Mouse (Mus musculus) forebrain, embryonic 11.5 days (tissue): ENCODE data around the gene Leap2. TPM values are rescaled to one million over a fixed set of nuclear protein-coding genes. Genes with fewer than 3 reads are reported as not detected.

Source experiments
- ATAC-seq: fragments of 200-750 bp; cut with Nextera tagmentation; replicated peaks from 2 replicates; pipeline ENCODE4 v1.8.0; 2017; ENCODE audit warnings: moderate TSS enrichment; ENCODE audit not compliant: low FRiP score
- DNase-seq: peaks from one replicate; pipeline ENCODE4 v3.0.0-alpha.2; 2017; ENCODE audit warnings: low spot score
- H3K27ac ChIP-seq: fragments of 300-500 bp; sonication (generic); 2 replicates; pipeline ENCODE4 v1.5.1; 2014; ENCODE audit warnings: low read depth, low read length
- H3K27me3 ChIP-seq: fragments of 300-500 bp; sonication (generic); 2 replicates; pipeline ENCODE4 v1.6.1; 2014; ENCODE audit warnings: mild to moderate bottlenecking, low read length, mixed read lengths; ENCODE audit not compliant: control insufficient read depth, insufficient read depth
- H3K36me3 ChIP-seq: fragments of 300-500 bp; sonication (generic); 2 replicates; pipeline ENCODE4 v1.6.1; 2014; ENCODE audit warnings: mild to moderate bottlenecking, low read length, moderate library complexity, mixed read lengths; ENCODE audit not compliant: control insufficient read depth, insufficient read depth
- H3K4me1 ChIP-seq: fragments of 300-500 bp; sonication (generic); replicated peaks from 2 replicates; pipeline ENCODE4 v1.6.1; 2014; ENCODE audit warnings: low read length, mixed read lengths; ENCODE audit not compliant: control insufficient read depth, insufficient read depth
- H3K4me2 ChIP-seq: fragments of 300-500 bp; sonication (generic); 2 replicates; pipeline ENCODE4 v1.6.1; 2014; ENCODE audit warnings: low read depth, mild to moderate bottlenecking, low read length, moderate library complexity, mixed read lengths; ENCODE audit not compliant: severe bottlenecking
- H3K4me3 ChIP-seq: fragments of 300-500 bp; sonication (generic); 2 replicates; pipeline ENCODE4 v1.5.1; 2014; ENCODE audit warnings: low read depth, low read length
- H3K9ac ChIP-seq: fragments of 300-500 bp; sonication (generic); 2 replicates; pipeline ENCODE4 v1.6.1; 2014; ENCODE audit warnings: low read length
- H3K9me3 ChIP-seq: fragments of 300-500 bp; sonication (generic); 2 replicates; pipeline ENCODE4 v1.6.1; 2016; ENCODE audit warnings: low read length, mixed read lengths; ENCODE audit not compliant: control insufficient read depth
- WGBS: fragments of 180-500 bp; shearing (Covaris S2); extraction: QIAGEN DNeasy Blood & Tissue Kit; methylation state at CpG from one replicate; pipeline ENCODE4 v1.1.7; 2014; 5-methylcytosine and 5-hydroxymethylcytosine counted together
- polyA plus RNA-seq: library from polyadenylated mRNA; unstranded; fragments of >200 nt; fragmentation: Nextera tagmentation; extraction: Ambion mirVana; gene quantifications from 2 replicates; pipeline ENCODE4 v1.2.1, GENCODE M21; 2014

Gene Leap2
- polyA plus RNA-seq, 1 experiment from 2014 or later = not detected

- Histone ChIP-seq H3K36me3 (no peaks in the 10 kb centered on the region), H3K4me1 (no peaks in the 10 kb centered on the region), H3K4me2 (no peak overlapping the region), H3K4me3 (no peak overlapping the region), H3K9ac (no peak overlapping the region), H3K9me3 (no peaks in the 10 kb centered on the region), H3K27me3 (no peaks in the 10 kb centered on the region), H3K27ac (no peak overlapping the region)
- DNase-seq (no peak), ATAC-seq (no peak)
- WGBS = 88% methylated on average over 1 of the region's 1 CpGs
Measured at GRCm38 (mm10) chr11:53448529-53448928, 25.6 kb upstream of the Leap2 start.

GRCm38 (mm10) chr11:53447996-53448395, 25.0 kb upstream of the Leap2 start:
- DNase-seq (no peak), ATAC-seq (no peak)
- Histone ChIP-seq H3K27ac (no peak overlapping the region), H3K27me3 (no peaks in the 10 kb centered on the region), H3K9me3 (no peaks in the 10 kb centered on the region), H3K4me3 (no peak overlapping the region), H3K4me1 (no peaks in the 10 kb centered on the region), H3K9ac (no peak overlapping the region), H3K36me3 (no peaks in the 10 kb centered on the region), H3K4me2 (no peak overlapping the region)
- 89% methylated on average over 8 of the region's 8 CpGs for WGBS

- Histone ChIP-seq H3K36me3 (no peaks in the 10 kb centered on the region), H3K27me3 (no peaks in the 10 kb centered on the region), H3K4me2 (no peak overlapping the region), H3K9me3 (no peaks in the 10 kb centered on the region), H3K9ac (no peak overlapping the region), H3K4me1 (no peaks in the 10 kb centered on the region), H3K4me3 (no peak overlapping the region), H3K27ac (no peak overlapping the region)
- 87% methylated on average over 13 of the region's 13 CpGs for WGBS
- DNase-seq (no peak), ATAC-seq (no peak)
Measured at GRCm38 (mm10) chr11:53446183-53446582, 23.2 kb upstream of the Leap2 start.

GRCm38 (mm10) chr11:53445562-53445961, 22.6 kb upstream of the Leap2 start:
- H3K27ac ChIP-seq = no peak overlapping the region
- H3K27me3 ChIP-seq = no peaks in the 10 kb centered on the region
- no peak for ATAC-seq
- DNase-seq = no peak
- H3K4me3 ChIP-seq = no peak overlapping the region
- no peak overlapping the region for H3K9ac ChIP-seq
- no peaks in the 10 kb centered on the region for H3K36me3 ChIP-seq
- no peak overlapping the region for H3K4me2 ChIP-seq
- no peaks in the 10 kb centered on the region for H3K9me3 ChIP-seq
- WGBS = 62% methylated on average over 13 of the region's 13 CpGs
- H3K4me1 ChIP-seq = no peaks in the 10 kb centered on the region

- no peak for ATAC-seq
- WGBS = 41% methylated on average over 6 of the region's 6 CpGs
- Histone ChIP-seq H3K27me3 (no peaks in the 10 kb centered on the region), H3K4me1 (no peaks in the 10 kb centered on the region), H3K4me2 (no peak overlapping the region), H3K36me3 (no peaks in the 10 kb centered on the region), H3K9me3 (no peaks in the 10 kb centered on the region), H3K4me3 (no peak overlapping the region), H3K9ac (no peak overlapping the region), H3K27ac (no peak overlapping the region)
- DNase-seq = no peak
Measured at GRCm38 (mm10) chr11:53443861-53444260, 20.9 kb upstream of the Leap2 start.

GRCm38 (mm10) chr11:53441921-53442320, 19.0 kb upstream of the Leap2 start:
- Histone ChIP-seq H3K27ac (no peak overlapping the region), H3K4me3 (no peak overlapping the region), H3K4me1 (no peaks in the 10 kb centered on the region), H3K9me3 (no peaks in the 10 kb centered on the region), H3K36me3 (no peaks in the 10 kb centered on the region), H3K27me3 (no peaks in the 10 kb centered on the region), H3K9ac (no peak overlapping the region), H3K4me2 (no peak overlapping the region)
- ATAC-seq = no peak
- DNase-seq = no peak
- WGBS = 50% methylated on average over 12 of the region's 12 CpGs

- Histone ChIP-seq H3K4me3 (no peak overlapping the region), H3K27me3 (no peaks in the 10 kb centered on the region), H3K9me3 (no peaks in the 10 kb centered on the region), H3K4me1 (peaks cover 2% of the 10 kb centered on the region; the same call in 1 of the 2 replicates), H3K9ac (no peak overlapping the region), H3K36me3 (no peaks in the 10 kb centered on the region), H3K4me2 (no peak overlapping the region), H3K27ac (no peak overlapping the region)
- no peak for DNase-seq
- no peak for ATAC-seq
- 85% methylated on average over 6 of the region's 6 CpGs for WGBS
Measured at GRCm38 (mm10) chr11:53436338-53436737, 13.4 kb upstream of the Leap2 start.

- no peak for DNase-seq
- Histone ChIP-seq H3K27ac (no peak overlapping the region), H3K4me2 (no peak overlapping the region), H3K9me3 (no peaks in the 10 kb centered on the region), H3K9ac (no peak overlapping the region), H3K36me3 (no peaks in the 10 kb centered on the region), H3K4me3 (no peak overlapping the region), H3K27me3 (no peaks in the 10 kb centered on the region), H3K4me1 (peaks cover 3% of the 10 kb centered on the region; the same call in 1 of the 2 replicates)
- WGBS = 89% methylated on average over 8 of the region's 8 CpGs
- no peak for ATAC-seq
Measured at GRCm38 (mm10) chr11:53435504-53435903, 12.5 kb upstream of the Leap2 start.

- no peak overlapping the region for H3K27ac ChIP-seq
- peaks cover 3% of the 10 kb centered on the region; the same call in 1 of the 2 replicates for H3K4me1 ChIP-seq
- no peak overlapping the region for H3K9ac ChIP-seq
- 70% methylated on average over 6 of the region's 6 CpGs for WGBS
- H3K4me3 ChIP-seq = no peak overlapping the region
- ATAC-seq (no peak), DNase-seq (no peak)
- H3K36me3 ChIP-seq = no peaks in the 10 kb centered on the region; the same call in 1 of the 2 replicates
- H3K9me3 ChIP-seq = no peaks in the 10 kb centered on the region
- H3K4me2 ChIP-seq = no peak overlapping the region
- no peaks in the 10 kb centered on the region for H3K27me3 ChIP-seq
Measured at GRCm38 (mm10) chr11:53433057-53433456, 10.1 kb upstream of the Leap2 start.
